Mouse (Mus musculus) megakaryocyte, embryonic 14.5 days (primary cell): Measurements from ENCODE around the gene Igfbp7.

Experiments
- FLI1 ChIP-seq: IDR thresholded peaks from 2 replicates; pipeline ENCODE4 v1.6.1; 2012; ENCODE audit warnings: low read length, inconsistent platforms, mixed read lengths
- GATA1 ChIP-seq: IDR thresholded peaks from 3 replicates; pipeline ENCODE4 v1.6.1; 2012; ENCODE audit warnings: mixed read lengths, low read length, inconsistent platforms, borderline replicate concordance

DNA sequence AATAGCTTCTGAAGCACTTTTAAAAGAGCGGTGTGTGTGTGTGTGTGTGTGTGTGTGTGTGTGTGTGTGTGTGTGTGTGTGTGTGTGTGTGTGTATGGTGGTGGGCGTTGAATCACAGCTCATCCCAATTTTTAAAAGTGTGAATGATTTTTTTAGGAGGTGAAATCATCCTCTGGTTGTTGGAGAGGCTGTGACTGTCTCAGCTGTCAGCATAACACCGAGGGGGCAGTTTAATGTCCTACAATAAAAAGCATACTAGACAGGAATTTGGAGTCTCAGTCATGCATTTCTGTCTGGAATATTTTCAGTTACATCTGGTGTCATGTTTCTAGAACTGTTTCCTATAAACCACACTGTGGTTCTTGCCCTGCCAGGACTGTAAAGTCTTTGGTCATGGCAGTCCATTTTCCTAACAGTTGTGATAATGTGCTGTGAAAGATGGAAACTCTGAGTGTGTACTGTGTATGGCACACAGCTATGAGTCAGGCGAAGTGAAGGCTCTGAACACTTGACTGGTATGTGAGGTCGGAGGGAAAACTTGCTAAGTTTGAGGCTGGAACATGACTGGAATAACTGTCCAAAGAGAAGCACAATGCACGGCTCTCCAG is 106.4 kb downstream of the Igfbp7 start:
- TF ChIP-seq GATA1 (no peak), FLI1 (no peak)
